Mouse (Mus musculus): ENCODE data around the gene Gatad2b.

DNA sequence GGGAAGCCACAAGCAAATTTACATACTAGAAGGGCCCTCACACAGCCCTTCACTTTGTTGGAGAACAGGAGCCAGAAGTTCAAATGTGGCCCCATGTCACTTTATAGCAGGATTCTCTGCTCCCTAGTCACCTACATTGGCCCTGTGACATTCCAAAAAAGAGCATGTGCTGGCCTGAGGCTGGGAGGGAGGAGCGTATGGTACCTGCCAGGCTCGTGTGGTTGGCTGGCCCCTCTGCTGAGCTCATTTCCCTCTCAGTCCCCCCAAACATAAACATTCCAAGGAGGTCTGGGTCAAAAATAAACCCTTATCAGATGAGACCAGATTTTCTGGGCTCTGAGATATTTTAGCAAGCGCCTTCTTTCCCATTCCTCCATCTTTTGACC, 120.0 kb downstream of the Gatad2b start:
- TF ChIP-seq CEBPB (IDR thresholded peaks at IDR 0.05; ENCODE audit: low read depth), result no peak
- no peak for TF ChIP-seq MAX (IDR thresholded peaks at IDR 0.05)
- no peak for TF ChIP-seq CTCF (IDR thresholded peaks at IDR 0.05; ENCODE audit: control insufficient read depth, insufficient read depth, insufficient read length)
- no peak for TF ChIP-seq USF1 (IDR thresholded peaks at IDR 0.05; ENCODE audit: low read depth)
- TF ChIP-seq MYOG (IDR thresholded peaks at IDR 0.05; ENCODE audit: control insufficient read depth, extremely low read depth, insufficient read length), result no peak
- no peak for TF ChIP-seq MYOD1 (IDR thresholded peaks at IDR 0.05; ENCODE audit: control insufficient read depth, insufficient read length, low read depth)

Data from C2C12 (cell line).